Mouse (Mus musculus) olfactory bulb, adult 2 months (tissue): ENCODE data around the gene Commd8.

Experiments used
- CTCF ChIP-seq: fragments of 200-500 bp; IDR thresholded peaks from 2 replicates; pipeline ENCODE4 v1.5.1; 2012; ENCODE audit warnings: low read depth, mild to moderate bottlenecking, low read length, moderate library complexity; ENCODE audit not compliant: insufficient read depth
- POLR2A ChIP-seq: fragments of 200-500 bp; IDR thresholded peaks from 2 replicates; pipeline ENCODE4 v1.6.1; 2012; ENCODE audit warnings: mild to moderate bottlenecking, low read depth, low read length, moderate library complexity; ENCODE audit not compliant: insufficient read depth

GRCm38 (mm10) chr5:72183929-72184328, 15.9 kb upstream of the Commd8 start:
- TF ChIP-seq CTCF, result no peak
- no peak for TF ChIP-seq POLR2A
